ENCODE assay signal across 19 mouse cellular contexts in the genomic region with DNA sequence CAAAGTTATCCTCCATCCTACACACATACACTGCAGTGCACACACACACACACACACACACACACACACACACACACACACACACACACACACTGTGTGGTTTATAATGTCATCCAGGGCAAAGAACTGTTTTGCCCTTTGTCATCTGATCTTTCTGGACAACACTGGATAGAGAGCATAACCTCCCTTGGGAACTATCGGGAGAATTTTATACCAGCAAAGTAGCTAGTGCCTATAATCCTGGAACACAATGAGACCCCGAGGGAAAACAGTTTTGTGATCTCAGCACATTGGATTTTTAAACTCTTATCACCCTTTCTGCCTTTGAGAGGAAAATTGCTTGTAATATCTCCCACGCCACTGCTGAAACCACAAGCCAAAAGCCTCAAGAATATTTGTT. TPM values are rescaled to one million over a fixed set of nuclear protein-coding genes. Genes with fewer than 3 reads are reported as not detected.
"Had no signal": no experiment of that assay in that cellular context is flagged by ENCODE, and none has a peak within 500 bp of the region (broad histone marks: within the 10 kb centered on the region; RNA-seq: fewer than 3 reads in every experiment).

No protein-coding gene starts in this region.

- H3K9ac ChIP-seq: liver, embryonic 14.5 days; lung, embryonic 14.5 days; midbrain, embryonic 13.5 days; neural tube, embryonic 13.5 days; neural tube, embryonic 15.5 days had no signal

- DNase-seq: lung, adult 18-20 months; lung, embryonic 14.5 days; lung, postnatal 10 days; lung, postnatal 4 days; retina, postnatal 1 day; right cerebral cortex, adult 18-20 months; right cerebral cortex, postnatal 25 days; right cerebral cortex, postnatal 4 days; spleen, adult 18-20 months; thymus, adult 18-20 months; thymus, postnatal 14 days; thymus, postnatal 36 days had no signal

- H3K4me1 ChIP-seq: midbrain, embryonic 10.5 days; midbrain, embryonic 13.5 days; neural tube, embryonic 15.5 days had no signal

- H3K4me3 ChIP-seq: midbrain, embryonic 10.5 days; midbrain, embryonic 13.5 days; myocyte; neural tube, embryonic 13.5 days; neural tube, embryonic 15.5 days had no signal

- H3K4me2 ChIP-seq: lung, embryonic 14.5 days; midbrain, embryonic 13.5 days; neural tube, embryonic 13.5 days; neural tube, embryonic 15.5 days had no signal

- H3K9me3 ChIP-seq: midbrain, embryonic 10.5 days; midbrain, embryonic 13.5 days; neural tube, embryonic 13.5 days; neural tube, embryonic 15.5 days had no signal

- H3K27me3 ChIP-seq: midbrain, embryonic 13.5 days; neural tube, embryonic 13.5 days; neural tube, embryonic 15.5 days had no signal

- ATAC-seq: midbrain, embryonic 13.5 days had no signal

- H3K27ac ChIP-seq: liver, embryonic 14.5 days; midbrain, embryonic 10.5 days; midbrain, embryonic 13.5 days; neural tube, embryonic 13.5 days; neural tube, embryonic 15.5 days had no signal

RNA-seq across cellular contexts. Expression of a gene that starts 45.8 kb away (rescaled TPM):
- total RNA-seq: megakaryocyte-erythroid progenitor cell, adult 5-6 weeks had no signal
